Mouse (Mus musculus) heart, embryonic 14.5 days (tissue): ENCODE data around the gene Auts2. TPM values are rescaled to one million over a fixed set of nuclear protein-coding genes. Genes with fewer than 3 reads are reported as not detected.

Source experiments
- ATAC-seq: fragments of 200-750 bp; cut with Nextera tagmentation; 2 replicates; pipeline ENCODE4 v1.8.0; 2017; ENCODE audit warnings: low read depth, moderate TSS enrichment; ENCODE audit not compliant: insufficient number of reproducible peaks, insufficient read depth, low FRiP score
- H3K27ac ChIP-seq, 2 experiments: fragments of 200-500 bp in 1 of 2; fragments of 300-500 bp in 1 of 2; sonication (generic) in 1 of 2; replicated peaks in 1 of 2; 2 replicates each; pipeline ENCODE4 v1.5.1; 2012 to 2014; ENCODE audit warnings: low read depth in 2 of 2, low read length in 2 of 2, control low read depth in 1 of 2, mild to moderate bottlenecking in 1 of 2, mixed read lengths in 1 of 2; ENCODE audit not compliant: control insufficient read depth in 1 of 2, insufficient read depth in 1 of 2
- H3K27me3 ChIP-seq: fragments of 300-500 bp; sonication (generic); 2 replicates; pipeline ENCODE4 v1.6.1; 2014; ENCODE audit warnings: mild to moderate bottlenecking, low read length, control low read depth; ENCODE audit not compliant: control insufficient read depth, insufficient read depth
- H3K36me3 ChIP-seq: fragments of 300-500 bp; sonication (generic); 2 replicates; pipeline ENCODE4 v1.6.1; 2014; ENCODE audit warnings: mild to moderate bottlenecking, control low read depth, low read length, mixed read lengths; ENCODE audit not compliant: control insufficient read depth, insufficient read depth
- H3K4me1 ChIP-seq, 2 experiments: fragments of 200-500 bp in 1 of 2; fragments of 300-500 bp in 1 of 2; sonication (generic) in 1 of 2; 2 replicates each; pipeline ENCODE4 v1.6.1; 2012 to 2014; ENCODE audit warnings: low read length in 2 of 2, control low read depth in 1 of 2, mixed read lengths in 1 of 2; ENCODE audit not compliant: control insufficient read depth in 2 of 2, insufficient read depth in 2 of 2
- H3K4me2 ChIP-seq: fragments of 300-500 bp; sonication (generic); 2 replicates; pipeline ENCODE4 v1.6.1; 2014; ENCODE audit warnings: mild to moderate bottlenecking, low read length
- H3K4me3 ChIP-seq, 2 experiments: fragments of 200-500 bp in 1 of 2; fragments of 300-500 bp in 1 of 2; sonication (generic) in 1 of 2; 2 replicates each; pipeline ENCODE4 v1.5.1; 2012 to 2014; ENCODE audit warnings: low read length in 2 of 2, mild to moderate bottlenecking in 2 of 2, control low read depth in 1 of 2, low read depth in 1 of 2, moderate library complexity in 1 of 2; ENCODE audit not compliant: control insufficient read depth in 1 of 2, insufficient read depth in 1 of 2
- H3K9ac ChIP-seq: fragments of 300-500 bp; sonication (generic); 2 replicates; pipeline ENCODE4 v1.6.1; 2014; ENCODE audit warnings: mild to moderate bottlenecking, low read length
- H3K9me3 ChIP-seq: fragments of 300-500 bp; sonication (generic); 2 replicates; pipeline ENCODE4 v1.6.1; 2016; ENCODE audit warnings: low read length, control low read depth; ENCODE audit not compliant: control insufficient read depth
- WGBS: fragments of 180-500 bp; shearing (Covaris S2); extraction: QIAGEN DNeasy Blood & Tissue Kit; methylation state at CpG from one replicate; pipeline ENCODE4 v1.1.7; 2014; 5-methylcytosine and 5-hydroxymethylcytosine counted together
- polyA plus RNA-seq: library from polyadenylated mRNA; unstranded; fragments of >200 nt; fragmentation: Nextera tagmentation; extraction: Ambion mirVana; gene quantifications from 2 replicates; pipeline ENCODE4 v1.2.1, GENCODE M21; 2014

Auts2 gene
- polyA plus RNA-seq, 1 experiment from 2014 or later: 18.0 TPM

- Histone ChIP-seq H3K36me3 (no peaks in the 10 kb centered on the region), H3K4me3 (no peak overlapping the region), H3K9ac (no peak overlapping the region), H3K27ac (no peak overlapping the region), H3K9me3 (no peaks in the 10 kb centered on the region), H3K4me1 (no peaks in the 10 kb centered on the region), H3K4me2 (no peak overlapping the region), H3K27me3 (no peaks in the 10 kb centered on the region)
- ATAC-seq: no peak
- 56% methylated on average over 9 of the region's 9 CpGs for WGBS
These were observed 564.2 kb downstream of the Auts2 start for GRCm38 (mm10) chr5:131978939-131979338.

DNA sequence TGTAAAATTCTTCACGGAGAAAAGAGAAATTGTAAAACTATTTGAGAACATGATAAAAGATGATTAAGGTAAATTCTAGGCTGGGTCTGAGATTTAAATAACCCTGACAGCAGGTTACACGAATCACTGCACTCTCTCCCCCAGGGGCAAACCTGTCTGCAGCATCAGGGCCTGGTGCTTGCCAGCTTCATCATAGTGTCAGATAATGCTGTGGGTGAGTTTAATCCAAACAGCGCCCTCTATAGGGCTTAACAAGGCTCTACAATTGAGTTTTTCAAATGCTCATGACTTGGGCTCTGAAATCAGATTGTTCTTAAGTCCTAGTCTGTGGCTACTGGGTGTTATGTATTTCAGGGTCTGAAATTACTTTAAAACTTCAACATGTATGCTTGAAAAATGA is 565.6 kb downstream of the Auts2 start:
- Histone ChIP-seq H3K4me1 (no peaks in the 10 kb centered on the region), H3K27me3 (no peaks in the 10 kb centered on the region), H3K36me3 (no peaks in the 10 kb centered on the region), H3K9me3 (no peaks in the 10 kb centered on the region), H3K9ac (no peak overlapping the region), H3K4me2 (no peak overlapping the region), H3K4me3 (no peak overlapping the region), H3K27ac (no peak overlapping the region)
- WGBS: 54% methylated on average over 3 of the region's 3 CpGs
- ATAC-seq: no peak

- H3K4me1 ChIP-seq: peaks cover 2 to 3% of the 10 kb centered on the region in 2 experiments; a peak in 3 of 4 replicates
- H3K4me3 ChIP-seq: no peak overlapping the region
- H3K27me3 ChIP-seq: no peaks in the 10 kb centered on the region
- 76% methylated on average over 2 of the region's 2 CpGs for WGBS
- H3K9ac ChIP-seq: no peak overlapping the region
- H3K36me3 ChIP-seq: no peaks in the 10 kb centered on the region
- ATAC-seq: no peak
- no peak overlapping the region for H3K27ac ChIP-seq
- no peak overlapping the region for H3K4me2 ChIP-seq
- no peaks in the 10 kb centered on the region for H3K9me3 ChIP-seq
These were observed 571.2 kb downstream of the Auts2 start for GRCm38 (mm10) chr5:131971901-131972300.

DNA sequence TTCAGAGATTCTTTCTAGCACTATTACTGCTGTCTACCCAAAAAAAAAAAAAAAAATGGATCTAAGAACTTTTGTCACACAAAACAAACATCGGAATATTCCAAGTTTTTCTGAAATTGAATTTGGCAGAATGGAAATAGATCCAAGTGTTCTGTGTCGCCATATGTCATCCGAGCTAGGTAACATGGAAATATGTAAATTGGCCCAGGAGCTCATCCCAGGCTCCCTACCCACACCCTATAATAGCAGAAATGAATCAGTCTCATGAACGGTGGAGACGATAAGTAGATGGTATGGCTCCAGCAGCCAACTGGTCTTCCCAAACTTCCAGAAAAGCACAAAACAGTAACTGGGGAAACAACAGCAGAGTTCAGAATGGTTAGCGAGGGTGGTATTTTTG is 577.6 kb downstream of the Auts2 start:
- Histone ChIP-seq H3K27ac (no peak overlapping the region), H3K9me3 (peaks cover 2% of the 10 kb centered on the region; the same call in 1 of the 2 replicates), H3K4me1 (peaks cover 2 to 3% of the 10 kb centered on the region in 2 experiments; a peak in 3 of 4 replicates), H3K36me3 (no peaks in the 10 kb centered on the region), H3K4me3 (no peak overlapping the region), H3K9ac (no peak overlapping the region), H3K27me3 (no peaks in the 10 kb centered on the region), H3K4me2 (no peak overlapping the region)
- WGBS: 95% methylated on average over 6 of the region's 6 CpGs
- no peak for ATAC-seq

DNA sequence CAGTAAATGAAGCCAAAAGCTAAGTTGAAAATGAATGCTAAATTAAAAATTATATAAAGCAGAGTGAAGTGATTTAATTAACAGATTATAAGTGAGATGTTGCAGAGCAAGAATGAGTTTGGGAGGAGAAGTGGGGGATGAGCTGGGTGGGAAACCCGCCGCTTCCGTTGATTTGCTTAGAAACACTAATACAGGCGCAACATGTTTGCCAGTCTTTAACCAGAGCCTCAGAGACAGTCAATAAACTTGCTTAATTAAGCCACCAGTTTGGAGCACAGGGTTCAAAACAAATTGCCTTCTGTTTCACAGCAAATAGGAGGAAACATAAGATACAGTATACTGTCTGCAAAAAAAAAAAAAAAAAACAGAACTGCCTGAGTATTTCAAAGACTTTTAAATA is 579.6 kb downstream of the Auts2 start:
- Histone ChIP-seq H3K9ac (no peak overlapping the region), H3K4me3 (no peak overlapping the region), H3K27ac (no peak overlapping the region), H3K36me3 (no peaks in the 10 kb centered on the region), H3K4me1 (peaks cover 2 to 3% of the 10 kb centered on the region in 2 experiments; a peak in 3 of 4 replicates), H3K9me3 (peaks cover 2% of the 10 kb centered on the region; the same call in 1 of the 2 replicates), H3K27me3 (no peaks in the 10 kb centered on the region), H3K4me2 (no peak overlapping the region)
- WGBS: 93% methylated on average over 4 of the region's 4 CpGs
- no peak for ATAC-seq

- Histone ChIP-seq H3K36me3 (no peaks in the 10 kb centered on the region), H3K27ac (no peak overlapping the region), H3K9ac (no peak overlapping the region), H3K4me2 (no peak overlapping the region), H3K4me3 (no peak overlapping the region), H3K9me3 (peaks cover 2% of the 10 kb centered on the region; the same call in 1 of the 2 replicates), H3K4me1 (no peaks in the 10 kb centered on the region), H3K27me3 (no peaks in the 10 kb centered on the region)
- no peak for ATAC-seq
- WGBS: 74% methylated on average over 2 of the region's 2 CpGs
These were observed 581.3 kb downstream of the Auts2 start for GRCm38 (mm10) chr5:131961859-131962258.

DNA sequence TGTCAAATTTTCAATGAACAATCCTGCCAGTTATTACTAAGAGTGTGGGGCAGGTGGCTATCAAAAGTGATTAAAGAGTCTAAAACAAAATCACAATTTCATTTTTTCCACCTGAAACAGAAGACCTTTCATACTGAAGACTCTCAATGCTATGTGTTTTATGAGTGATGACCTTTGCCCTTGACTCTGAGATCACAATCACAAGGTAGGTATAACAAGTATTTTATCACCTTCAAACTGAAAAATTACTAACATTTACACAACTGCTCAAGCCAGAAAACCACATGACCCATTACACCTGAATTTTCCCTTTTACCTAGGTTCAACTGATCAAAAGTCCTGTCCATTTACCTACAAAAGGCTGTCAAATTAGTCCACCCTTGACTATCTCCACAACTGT is 582.7 kb downstream of the Auts2 start:
- Histone ChIP-seq H3K4me3 (no peak overlapping the region), H3K27ac (no peak overlapping the region), H3K27me3 (no peaks in the 10 kb centered on the region), H3K4me1 (peaks cover 0 to 2% of the 10 kb centered on the region in 2 experiments; a peak in 2 of 4 replicates), H3K9me3 (peaks cover 2% of the 10 kb centered on the region; the same call in 1 of the 2 replicates), H3K36me3 (no peaks in the 10 kb centered on the region), H3K9ac (no peak overlapping the region), H3K4me2 (no peak overlapping the region)
- no peak for ATAC-seq

DNA sequence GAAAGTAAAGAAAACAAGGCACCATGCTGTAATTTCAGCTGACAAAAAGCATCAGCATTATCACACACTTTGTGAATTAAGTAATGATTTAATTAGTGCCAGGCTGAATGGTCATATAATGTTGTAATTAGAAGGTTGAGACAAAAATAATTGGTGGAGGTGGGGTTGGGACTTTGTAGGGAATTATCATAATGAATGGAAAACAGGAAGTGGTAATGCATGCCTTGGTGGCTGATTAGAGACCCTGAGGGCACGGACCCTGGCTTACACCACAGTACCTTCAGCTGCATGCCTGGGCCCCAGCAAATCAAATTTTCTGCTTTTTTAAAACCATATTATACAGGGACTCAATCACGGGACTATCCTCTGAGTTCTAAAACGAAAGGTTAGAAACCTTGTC is 586.1 kb downstream of the Auts2 start:
- peaks cover 0 to 2% of the 10 kb centered on the region in 2 experiments; a peak in 2 of 4 replicates for H3K4me1 ChIP-seq
- H3K9ac ChIP-seq: no peak overlapping the region
- ATAC-seq: no peak
- no peaks in the 10 kb centered on the region for H3K9me3 ChIP-seq
- H3K36me3 ChIP-seq: no peaks in the 10 kb centered on the region
- 84% methylated on average over 3 of the region's 3 CpGs for WGBS
- no peak overlapping the region for H3K4me3 ChIP-seq
- H3K27me3 ChIP-seq: no peaks in the 10 kb centered on the region
- no peak overlapping the region for H3K4me2 ChIP-seq
- H3K27ac ChIP-seq: no peak overlapping the region
